Mouse (Mus musculus) megakaryocyte, adult 5-6 weeks (primary cell): ENCODE data around the gene Fpr-rs3. TPM values are rescaled to one million over a fixed set of nuclear protein-coding genes. Genes with fewer than 3 reads are reported as not detected.

Source experiments
- ATAC-seq: 2 replicates; pipeline ENCODE4 v1.8.0; 2016; ENCODE audit warnings: mild to moderate bottlenecking, inconsistent platforms; ENCODE audit not compliant: poor library complexity, severe bottlenecking
- total RNA-seq, 2 experiments: library from RNA; stranded (forward) in 1 of 2; stranded (reverse) in 1 of 2; fragments of 153-499, 151-499 nt in 1 of 2; fragments of 221-1000, 200-1000 nt in 1 of 2; gene quantifications; 2 replicates each; pipeline versions ENCODE4 v1.2.3 to v1.2.4; 2015 to 2017

Fpr-rs3 gene
- total RNA-seq (2015) (not detected in 2 replicates), total RNA-seq (2017) (not detected in 2 replicates)

- ATAC-seq = no peak
Measured at GRCm38 (mm10) chr17:20624777-20625176, at the start of gene Fpr-rs3. TSS of gene Fpr-rs3 (minus strand) at chr17:20624877.

- no peak for ATAC-seq
Measured at GRCm38 (mm10) chr17:20596323-20596722, 28.4 kb downstream of the Fpr-rs3 start, which contains the start of gene Vmn2r110. TSS of gene Vmn2r110 (minus strand) at chr17:20596423.

Other genes with a start within 250 kb of the Fpr-rs3 start
- gene Vmn1r224, start 210.7 kb downstream of the Fpr-rs3 start, total RNA-seq (2015) = not detected in 2 replicates
- not detected in 2 replicates for gene Vmn1r224, start 210.7 kb downstream of the Fpr-rs3 start, total RNA-seq (2017)
- gene Vmn2r108, start 143.5 kb downstream of the Fpr-rs3 start, total RNA-seq (2015) = not detected in 2 replicates
- gene Vmn2r108, start 143.5 kb downstream of the Fpr-rs3 start, total RNA-seq (2017) = not detected in 2 replicates
- not detected in 2 replicates for gene Vmn1r225, start 126.7 kb downstream of the Fpr-rs3 start, total RNA-seq (2015)
- gene Vmn1r225, start 126.7 kb downstream of the Fpr-rs3 start, total RNA-seq (2017) = not detected in 2 replicates
- gene Vmn2r109, start 60.1 kb downstream of the Fpr-rs3 start, total RNA-seq (2015) = not detected in 2 replicates
- not detected in 2 replicates for gene Vmn2r109, start 60.1 kb downstream of the Fpr-rs3 start, total RNA-seq (2017)
- gene Vmn2r110, start 28.5 kb downstream of the Fpr-rs3 start, total RNA-seq (2015) = not detected in 2 replicates
- not detected in 2 replicates for gene Vmn2r110, start 28.5 kb downstream of the Fpr-rs3 start, total RNA-seq (2017)
- gene Vmn1r226, start 58.0 kb upstream of the Fpr-rs3 start, total RNA-seq (2015) = not detected in 2 replicates
- gene Vmn1r226, start 58.0 kb upstream of the Fpr-rs3 start, total RNA-seq (2017) = not detected in 2 replicates
- gene Vmn1r227, start 105.0 kb upstream of the Fpr-rs3 start, total RNA-seq (2015) = not detected in 2 replicates
- gene Vmn1r227, start 105.0 kb upstream of the Fpr-rs3 start, total RNA-seq (2017) = not detected in 2 replicates
- gene Vmn1r228, start 161.3 kb upstream of the Fpr-rs3 start, total RNA-seq (2015) = not detected in 2 replicates
- not detected in 2 replicates for gene Vmn1r228, start 161.3 kb upstream of the Fpr-rs3 start, total RNA-seq (2017)
- not detected in 2 replicates for gene Vmn1r229, start 186.7 kb upstream of the Fpr-rs3 start, total RNA-seq (2015)
- not detected in 2 replicates for gene Vmn1r229, start 186.7 kb upstream of the Fpr-rs3 start, total RNA-seq (2017)
- gene Vmn1r230, start 215.6 kb upstream of the Fpr-rs3 start, total RNA-seq (2015) = not detected in 2 replicates
- not detected in 2 replicates for gene Vmn1r230, start 215.6 kb upstream of the Fpr-rs3 start, total RNA-seq (2017)